Mouse (Mus musculus): ENCODE data around the gene Lipt1. TPM values are rescaled to one million over a fixed set of nuclear protein-coding genes. Genes with fewer than 3 reads are reported as not detected.

Lipt1 gene
- polyA plus RNA-seq, 1 experiment from 2014 or later: 9.2 TPM

DNA sequence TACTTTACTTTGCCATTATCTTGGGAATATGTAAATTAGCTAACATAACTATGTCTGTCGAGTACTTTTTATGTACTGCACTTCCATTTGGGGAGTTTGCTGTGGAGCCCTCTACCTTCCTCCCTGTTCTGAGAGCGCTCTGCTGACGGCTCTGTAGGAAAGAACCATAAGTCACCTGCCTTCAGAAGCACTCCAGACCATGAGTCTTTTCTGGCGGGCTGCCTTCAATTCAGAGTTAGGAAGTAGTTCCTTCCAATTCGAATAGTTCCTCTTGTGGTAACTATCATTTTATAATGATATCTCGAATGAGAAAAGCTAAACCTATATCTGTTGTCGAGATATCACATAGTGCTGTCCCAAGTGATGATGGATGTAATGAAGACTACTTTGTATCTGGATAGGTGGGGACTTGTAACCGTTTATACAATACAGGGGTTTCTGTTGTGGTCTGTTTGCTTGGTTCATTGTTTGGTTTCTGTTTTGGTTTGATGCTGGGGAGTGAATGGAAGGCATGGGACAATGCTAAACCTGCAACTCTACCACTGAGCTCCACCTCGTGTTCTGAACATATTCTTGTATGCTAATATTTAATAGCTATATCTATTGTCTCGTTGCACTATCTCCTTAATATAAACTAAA lies 3.7 kb upstream of the Lipt1 start:
- Histone ChIP-seq H3K4me1 (replicated peaks; ENCODE audit: control insufficient read depth, insufficient read depth, low read length) (peaks cover 15% of the 10 kb centered on the region), H3K36me3 (ENCODE audit: control insufficient read depth, insufficient read depth) (no peaks in the 10 kb centered on the region), H3K4me3 (replicated peaks; ENCODE audit: low read length) (no peak overlapping the region), H3K27me3 (replicated peaks; ENCODE audit: control insufficient read depth, insufficient read depth, low read length) (0 out of 2 replicates have a peak, but pooled peaks cover 3% of the 10 kb centered on the region), H3K4me2 (ENCODE audit: low read length) (no peak overlapping the region), H3K9me3 (ENCODE audit: control insufficient read depth, low read length) (no peaks in the 10 kb centered on the region), H3K27ac (ENCODE audit: low read length) (no peak overlapping the region), H3K9ac (replicated peaks; ENCODE audit: low read depth, low read length) (no peak overlapping the region)
- WGBS: 70% methylated on average over 10 of the region's 10 CpGs
- ATAC-seq: no peak

DNA sequence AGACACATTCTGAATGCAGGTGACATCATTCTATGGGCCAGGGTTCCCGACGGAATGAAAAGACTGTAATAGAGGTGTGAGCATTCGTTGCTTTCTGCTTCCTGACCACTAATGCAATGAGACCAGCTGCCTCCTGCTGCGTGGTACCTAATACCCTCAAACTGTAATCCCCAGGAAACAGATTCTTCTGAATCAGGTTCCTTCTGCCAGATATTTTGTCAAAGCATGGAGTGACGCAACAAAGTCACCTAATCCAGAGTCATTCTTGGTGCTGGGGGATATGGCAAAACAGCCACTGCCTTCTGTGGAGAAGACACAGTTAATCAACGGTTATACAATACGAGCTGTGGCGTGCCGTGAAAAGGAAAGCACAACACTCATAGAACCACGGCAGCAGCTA lies 2.9 kb upstream of the Lipt1 start:
- peaks cover 18% of the 10 kb centered on the region for H3K4me1 ChIP-seq (replicated peaks; ENCODE audit: control insufficient read depth, insufficient read depth, low read length)
- no peak overlapping the region for H3K27ac ChIP-seq (ENCODE audit: low read length)
- no peak for ATAC-seq
- H3K4me2 ChIP-seq (ENCODE audit: low read length): no peak overlapping the region
- H3K9me3 ChIP-seq (ENCODE audit: control insufficient read depth, low read length): no peaks in the 10 kb centered on the region
- no peak overlapping the region for H3K4me3 ChIP-seq (replicated peaks; ENCODE audit: low read length)
- H3K36me3 ChIP-seq (ENCODE audit: control insufficient read depth, insufficient read depth): no peaks in the 10 kb centered on the region
- no peak overlapping the region for H3K9ac ChIP-seq (replicated peaks; ENCODE audit: low read depth, low read length)
- H3K27me3 ChIP-seq (replicated peaks; ENCODE audit: control insufficient read depth, insufficient read depth, low read length): 0 out of 2 replicates have a peak, but pooled peaks cover 3% of the 10 kb centered on the region
- 59% methylated on average over 10 of the region's 10 CpGs for WGBS

DNA sequence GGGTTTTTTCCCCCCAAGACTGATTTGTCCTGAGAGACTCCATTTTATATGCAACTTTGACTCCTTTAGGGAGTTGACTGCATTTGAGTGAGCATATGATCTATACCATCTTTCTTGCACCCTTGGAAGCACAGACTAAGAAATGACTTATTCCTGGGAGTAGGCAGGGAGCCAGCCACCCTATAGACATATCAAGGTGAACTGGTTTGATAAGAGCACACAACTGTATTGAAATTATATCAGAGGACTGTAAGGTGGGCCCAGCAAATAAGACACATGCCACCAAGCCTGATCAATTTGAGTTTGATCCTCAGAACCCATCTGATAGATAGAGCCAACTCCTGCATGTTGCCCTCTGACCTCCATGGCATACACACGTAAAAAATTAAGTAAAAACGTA lies 2.2 kb upstream of the Lipt1 start:
- no peak overlapping the region for H3K27ac ChIP-seq (ENCODE audit: low read length)
- 0 out of 2 replicates have a peak, but pooled peaks cover 3% of the 10 kb centered on the region for H3K27me3 ChIP-seq (replicated peaks; ENCODE audit: control insufficient read depth, insufficient read depth, low read length)
- H3K4me2 ChIP-seq (ENCODE audit: low read length): no peak overlapping the region
- no peaks in the 10 kb centered on the region for H3K9me3 ChIP-seq (ENCODE audit: control insufficient read depth, low read length)
- no peaks in the 10 kb centered on the region for H3K36me3 ChIP-seq (ENCODE audit: control insufficient read depth, insufficient read depth)
- H3K4me1 ChIP-seq (replicated peaks; ENCODE audit: control insufficient read depth, insufficient read depth, low read length): peaks cover 18% of the 10 kb centered on the region
- no peak overlapping the region for H3K9ac ChIP-seq (replicated peaks; ENCODE audit: low read depth, low read length)
- no peak for ATAC-seq
- no peak overlapping the region for H3K4me3 ChIP-seq (replicated peaks; ENCODE audit: low read length)
- WGBS: 50% methylated on average over 2 of the region's 2 CpGs

DNA sequence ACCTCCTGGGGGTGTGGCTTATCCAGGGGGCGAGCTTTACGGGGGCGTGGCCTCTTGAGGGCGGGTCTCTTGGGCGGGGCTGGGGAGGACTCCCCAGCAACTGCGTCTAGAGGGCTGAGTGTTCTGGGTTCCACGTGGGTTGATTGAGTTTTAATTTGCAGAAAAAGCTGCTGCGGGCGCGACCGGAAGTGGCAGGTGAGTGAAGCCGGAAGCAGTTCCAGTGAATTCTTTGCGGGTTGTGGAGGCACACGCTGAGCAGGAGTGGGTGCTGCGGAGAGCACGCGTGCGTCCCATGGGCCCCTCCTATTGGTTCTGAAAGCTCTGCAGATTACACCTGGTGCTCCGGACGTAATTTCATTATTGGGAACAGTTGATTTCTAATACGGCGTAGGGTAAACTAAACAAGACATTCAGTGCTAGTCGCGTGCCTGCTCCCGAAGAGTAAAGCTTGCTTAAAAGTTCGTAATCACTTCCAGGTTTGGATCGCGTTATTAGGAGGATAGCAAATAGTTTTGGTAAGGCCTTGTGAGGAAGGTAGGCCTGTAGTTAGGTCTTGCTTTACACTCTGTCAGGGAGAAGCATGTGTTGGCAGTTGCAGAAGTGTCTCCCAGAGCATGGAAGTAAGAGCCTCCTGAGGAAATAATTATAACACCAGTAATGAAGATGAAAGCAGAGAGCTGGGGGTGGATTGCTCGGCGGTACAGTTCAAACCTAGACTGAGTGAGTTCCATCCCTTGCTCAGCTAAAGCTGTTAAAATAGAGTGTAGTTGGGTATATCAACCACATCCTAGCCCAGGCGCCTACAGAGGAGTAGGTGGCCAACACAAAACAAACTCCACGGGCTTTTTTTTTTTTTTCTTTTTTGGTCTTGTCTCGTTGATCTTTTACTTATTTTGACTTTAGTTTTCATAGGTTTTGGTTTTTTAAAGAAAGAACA lies 861 bp downstream of the Lipt1 start:
- Histone ChIP-seq H3K4me3 (replicated peaks; ENCODE audit: low read length) (peak overlapping the region; percentile 57), H3K27ac (ENCODE audit: low read length) (peak overlapping the region; percentile 67), H3K9ac (replicated peaks; ENCODE audit: low read depth, low read length) (peak overlapping the region; percentile 56), H3K4me1 (replicated peaks; ENCODE audit: control insufficient read depth, insufficient read depth, low read length) (peaks cover 11% of the 10 kb centered on the region), H3K36me3 (ENCODE audit: control insufficient read depth, insufficient read depth) (peaks cover 9% of the 10 kb centered on the region), H3K4me2 (ENCODE audit: low read length) (peak overlapping the region; percentile 69), H3K27me3 (replicated peaks; ENCODE audit: control insufficient read depth, insufficient read depth, low read length) (0 out of 2 replicates have a peak, but pooled peaks cover 3% of the 10 kb centered on the region), H3K9me3 (ENCODE audit: control insufficient read depth, low read length) (peaks cover 6% of the 10 kb centered on the region; the same call in 1 of the 2 replicates)
- ATAC-seq: peak; percentile 96
- WGBS: 6% methylated on average over 33 of the region's 33 CpGs

DNA sequence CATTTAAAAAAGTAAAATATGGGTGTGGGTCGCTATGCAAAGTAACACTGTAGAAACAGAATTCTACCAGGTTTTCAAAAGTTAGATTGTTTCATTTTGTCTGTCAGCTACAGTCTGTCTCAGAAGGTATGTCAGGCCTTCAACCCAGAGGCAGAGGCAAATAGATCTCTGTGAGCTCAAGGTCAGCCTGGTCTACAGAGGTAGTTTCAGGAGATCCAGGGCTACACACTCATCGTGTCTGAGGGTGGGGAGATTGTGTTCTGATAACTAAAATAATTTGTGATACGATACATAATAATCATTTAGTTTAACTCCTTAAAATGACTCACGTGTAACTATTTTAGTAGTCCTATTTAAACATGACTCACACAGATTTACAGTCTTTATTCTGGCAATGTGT lies 1.6 kb downstream of the Lipt1 start:
- Histone ChIP-seq H3K27ac (ENCODE audit: low read length) (no peak overlapping the region), H3K9me3 (ENCODE audit: control insufficient read depth, low read length) (peaks cover 6% of the 10 kb centered on the region; the same call in 1 of the 2 replicates), H3K9ac (replicated peaks; ENCODE audit: low read depth, low read length) (no peak overlapping the region), H3K4me1 (replicated peaks; ENCODE audit: control insufficient read depth, insufficient read depth, low read length) (peaks cover 11% of the 10 kb centered on the region), H3K27me3 (replicated peaks; ENCODE audit: control insufficient read depth, insufficient read depth, low read length) (0 out of 2 replicates have a peak, but pooled peaks cover 3% of the 10 kb centered on the region), H3K4me2 (ENCODE audit: low read length) (peak overlapping the region; percentile 69; the same call in 1 of the 2 replicates), H3K4me3 (replicated peaks; ENCODE audit: low read length) (no peak overlapping the region), H3K36me3 (ENCODE audit: control insufficient read depth, insufficient read depth) (peaks cover 9% of the 10 kb centered on the region)
- no peak for ATAC-seq
- WGBS: 91% methylated on average over 4 of the region's 4 CpGs

DNA sequence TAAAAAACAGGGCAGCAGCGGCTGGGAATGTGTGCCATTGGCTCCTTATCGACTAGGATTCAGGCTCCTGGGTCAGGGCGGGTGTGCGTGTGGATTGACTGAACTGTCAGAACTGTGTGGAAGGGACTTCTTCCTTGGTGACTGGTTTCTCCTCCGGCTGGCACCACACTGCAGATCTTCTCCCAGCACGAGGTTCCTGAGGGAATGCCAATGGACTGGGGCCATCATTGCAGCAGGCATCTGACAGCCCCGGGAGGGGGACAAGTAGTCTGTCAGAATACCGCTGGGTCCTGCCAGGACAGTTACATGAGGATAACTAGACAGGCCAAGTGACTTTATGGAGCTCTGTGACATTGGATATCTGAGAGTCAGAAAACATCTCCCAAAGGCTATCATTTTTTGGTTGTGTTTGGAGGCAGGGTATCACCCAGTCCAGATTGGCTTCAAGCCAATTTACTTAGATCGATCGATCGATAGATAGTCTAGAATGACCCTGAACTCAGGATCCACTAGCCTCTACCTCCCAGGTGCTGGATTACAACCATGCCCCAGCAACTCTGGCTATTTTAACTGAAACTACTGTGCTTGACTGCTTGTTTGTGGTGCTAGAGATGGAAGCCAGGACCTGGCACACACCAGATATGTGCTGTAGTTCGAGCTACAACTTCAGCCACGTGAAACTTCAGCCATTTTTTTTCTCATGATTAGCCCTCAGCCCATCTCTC lies 6.4 kb downstream of the Lipt1 start:
- H3K4me1 ChIP-seq (replicated peaks; ENCODE audit: control insufficient read depth, insufficient read depth, low read length): peaks cover 2% of the 10 kb centered on the region; the same call in 1 of the 2 replicates
- H3K9ac ChIP-seq (replicated peaks; ENCODE audit: low read depth, low read length): no peak overlapping the region
- no peak overlapping the region for H3K27ac ChIP-seq (ENCODE audit: low read length)
- no peak for ATAC-seq
- H3K27me3 ChIP-seq (replicated peaks; ENCODE audit: control insufficient read depth, insufficient read depth, low read length): no peaks in the 10 kb centered on the region
- H3K36me3 ChIP-seq (ENCODE audit: control insufficient read depth, insufficient read depth): peaks cover 13% of the 10 kb centered on the region
- H3K4me3 ChIP-seq (replicated peaks; ENCODE audit: low read length): no peak overlapping the region
- no peak overlapping the region for H3K4me2 ChIP-seq (ENCODE audit: low read length)
- WGBS: 92% methylated on average over 13 of the region's 13 CpGs
- H3K9me3 ChIP-seq (ENCODE audit: control insufficient read depth, low read length): peaks cover 6% of the 10 kb centered on the region; the same call in 1 of the 2 replicates

DNA sequence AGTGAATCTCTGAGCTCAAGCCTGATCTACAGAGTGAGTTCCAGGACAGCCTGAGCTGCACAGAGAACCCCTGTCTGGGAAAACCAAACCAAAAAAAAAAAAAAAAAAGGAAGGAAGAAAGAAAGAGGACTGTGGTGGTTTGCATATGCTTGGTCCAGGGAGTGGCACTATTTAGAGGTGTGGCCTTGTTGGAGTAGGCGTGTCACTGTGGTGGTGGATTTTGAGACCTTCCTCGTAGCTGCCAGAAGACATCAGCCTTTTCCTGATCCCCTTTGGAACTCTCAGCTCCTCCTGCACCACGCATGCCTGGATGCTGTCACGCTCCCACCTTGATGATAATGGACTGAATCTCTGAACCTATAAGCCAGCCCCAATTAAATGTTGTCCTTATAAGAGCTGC lies 11.9 kb downstream of the Lipt1 start:
- no peak for ATAC-seq
- Histone ChIP-seq H3K4me2 (ENCODE audit: low read length) (no peak overlapping the region), H3K27me3 (replicated peaks; ENCODE audit: control insufficient read depth, insufficient read depth, low read length) (no peaks in the 10 kb centered on the region), H3K36me3 (ENCODE audit: control insufficient read depth, insufficient read depth) (peaks cover 6% of the 10 kb centered on the region; the same call in 1 of the 2 replicates), H3K27ac (ENCODE audit: low read length) (no peak overlapping the region), H3K9ac (replicated peaks; ENCODE audit: low read depth, low read length) (no peak overlapping the region), H3K4me3 (replicated peaks; ENCODE audit: low read length) (no peak overlapping the region), H3K4me1 (replicated peaks; ENCODE audit: control insufficient read depth, insufficient read depth, low read length) (no peaks in the 10 kb centered on the region), H3K9me3 (ENCODE audit: control insufficient read depth, low read length) (no peaks in the 10 kb centered on the region)
- 87% methylated on average over 4 of the region's 4 CpGs for WGBS

DNA sequence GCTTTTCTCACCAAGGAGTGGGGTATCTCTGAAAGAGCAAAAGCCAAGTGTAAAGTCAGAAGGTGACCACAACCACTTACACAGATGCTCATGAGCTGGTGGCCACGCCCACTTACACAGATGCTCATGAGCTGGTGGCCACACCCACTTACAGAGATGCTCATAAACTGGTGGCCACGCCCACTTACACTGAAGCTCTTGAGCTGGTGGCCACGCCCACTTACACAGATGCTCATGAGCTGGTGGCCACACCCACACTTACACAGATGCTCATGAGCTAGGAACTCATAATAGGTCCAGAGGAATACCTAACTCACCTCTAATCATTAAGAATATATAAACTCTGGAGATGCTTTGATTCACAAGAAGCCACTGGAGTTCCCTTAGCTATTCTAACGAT lies 12.9 kb downstream of the Lipt1 start:
- ATAC-seq: no peak
- Histone ChIP-seq H3K27ac (ENCODE audit: low read length) (no peak overlapping the region), H3K4me3 (replicated peaks; ENCODE audit: low read length) (no peak overlapping the region), H3K27me3 (replicated peaks; ENCODE audit: control insufficient read depth, insufficient read depth, low read length) (no peaks in the 10 kb centered on the region), H3K9ac (replicated peaks; ENCODE audit: low read depth, low read length) (no peak overlapping the region), H3K9me3 (ENCODE audit: control insufficient read depth, low read length) (no peaks in the 10 kb centered on the region), H3K4me2 (ENCODE audit: low read length) (no peak overlapping the region), H3K4me1 (replicated peaks; ENCODE audit: control insufficient read depth, insufficient read depth, low read length) (peaks cover 5% of the 10 kb centered on the region), H3K36me3 (ENCODE audit: control insufficient read depth, insufficient read depth) (peaks cover 2% of the 10 kb centered on the region; the same call in 1 of the 2 replicates)
- WGBS: 86% methylated on average over 4 of the region's 4 CpGs

DNA sequence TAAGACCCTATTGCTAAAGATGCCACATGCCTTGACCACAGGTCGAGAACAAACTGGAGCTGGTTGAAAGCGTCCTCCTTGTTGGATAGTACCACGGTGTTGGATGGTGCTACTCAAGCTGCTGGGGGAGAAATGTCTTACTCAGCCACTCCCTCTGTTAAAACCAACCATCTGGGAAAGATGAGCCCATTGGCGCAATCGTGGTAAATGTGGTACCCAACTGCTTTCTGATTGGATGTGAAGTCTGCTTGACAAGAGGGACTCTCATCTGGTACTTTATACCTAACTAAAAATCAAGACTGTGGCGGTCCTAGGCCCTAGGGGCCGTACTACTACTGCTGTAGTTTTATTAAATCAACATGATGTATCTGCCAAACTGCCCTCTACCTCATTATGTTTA lies 17.7 kb downstream of the Lipt1 start:
- peak overlapping the region; percentile 84 for H3K4me3 ChIP-seq (replicated peaks; ENCODE audit: low read length)
- no peak for ATAC-seq
- no peaks in the 10 kb centered on the region for H3K27me3 ChIP-seq (replicated peaks; ENCODE audit: control insufficient read depth, insufficient read depth, low read length)
- no peaks in the 10 kb centered on the region for H3K9me3 ChIP-seq (ENCODE audit: control insufficient read depth, low read length)
- WGBS: 84% methylated on average over 7 of the region's 7 CpGs
- H3K4me2 ChIP-seq (ENCODE audit: low read length): peak overlapping the region; percentile 73
- no peak overlapping the region for H3K27ac ChIP-seq (ENCODE audit: low read length)
- peaks cover 22% of the 10 kb centered on the region for H3K4me1 ChIP-seq (replicated peaks; ENCODE audit: control insufficient read depth, insufficient read depth, low read length)
- H3K9ac ChIP-seq (replicated peaks; ENCODE audit: low read depth, low read length): no peak overlapping the region
- no peaks in the 10 kb centered on the region for H3K36me3 ChIP-seq (ENCODE audit: control insufficient read depth, insufficient read depth)
